Mouse (Mus musculus) limb, embryonic 10.5 days (tissue): ENCODE measurements around the gene Gm9747. TPM values are rescaled to one million over a fixed set of nuclear protein-coding genes. Genes with fewer than 3 reads are reported as not detected.
A peak's percentile ranks its signal among the peaks of the same experiment; 100 is the strongest.

Source experiments
- DNase-seq: peaks from one replicate; pipeline ENCODE4 v3.0.0-alpha.2; 2017; ENCODE audit warnings: low spot score
- H3K27ac ChIP-seq: fragments of 300-500 bp; sonication (generic); 2 replicates; pipeline ENCODE4 v1.5.1; 2016; ENCODE audit warnings: mild to moderate bottlenecking
- H3K27me3 ChIP-seq: fragments of 300-500 bp; sonication (generic); 2 replicates; pipeline ENCODE4 v1.6.1; 2016; ENCODE audit warnings: low read depth, mild to moderate bottlenecking; ENCODE audit not compliant: poor library complexity, severe bottlenecking
- H3K36me3 ChIP-seq: fragments of 300-500 bp; sonication (generic); 2 replicates; pipeline ENCODE4 v1.6.1; 2016; ENCODE audit warnings: mild to moderate bottlenecking, moderate library complexity
- H3K4me1 ChIP-seq: fragments of 300-500 bp; sonication (generic); 2 replicates; pipeline ENCODE4 v1.6.1; 2016
- H3K4me3 ChIP-seq: fragments of 300-500 bp; sonication (generic); 2 replicates; pipeline ENCODE4 v1.5.1; 2016; ENCODE audit warnings: mild to moderate bottlenecking, moderate library complexity
- H3K9me3 ChIP-seq: fragments of 300-500 bp; sonication (generic); replicated peaks from 2 replicates; pipeline ENCODE4 v1.6.1; 2016; ENCODE audit warnings: mild to moderate bottlenecking
- WGBS: fragments of 180-500 bp; shearing (Covaris S2); methylation state at CpG from one replicate; pipeline ENCODE4 v1.1.7; 2016; 5-methylcytosine and 5-hydroxymethylcytosine counted together
- polyA plus RNA-seq: library from polyadenylated mRNA; unstranded; fragments of >200 nt; fragmentation: Nextera tagmentation; extraction: Ambion mirVana; gene quantifications from 2 replicates; pipeline ENCODE4 v1.2.1, GENCODE M21; 2016

The Gm9747 gene
- polyA plus RNA-seq, 1 experiment from 2014 or later, result 24.6 TPM

GRCm38 (mm10) chr1:82261638-82262037, 28.7 kb downstream of the Gm9747 start:
- Histone ChIP-seq H3K27ac (no peak overlapping the region), H3K4me3 (no peak overlapping the region), H3K4me1 (peaks cover 52% of the 10 kb centered on the region), H3K9me3 (no peaks in the 10 kb centered on the region), H3K36me3 (0 out of 2 replicates have a peak, but pooled peaks cover 3% of the 10 kb centered on the region), H3K27me3 (no peaks in the 10 kb centered on the region)
- WGBS, result 57% methylated on average over 5 of the region's 5 CpGs
- no peak for DNase-seq

- Histone ChIP-seq H3K9me3 (no peaks in the 10 kb centered on the region), H3K27me3 (no peaks in the 10 kb centered on the region), H3K36me3 (0 out of 2 replicates have a peak, but pooled peaks cover 3% of the 10 kb centered on the region), H3K27ac (peak overlapping the region; percentile 31; the same call in 1 of the 2 replicates), H3K4me3 (no peak overlapping the region), H3K4me1 (peaks cover 48% of the 10 kb centered on the region)
- WGBS, result 63% methylated on average over 1 of the region's 1 CpGs
- DNase-seq, result peak; percentile 48
Measured at GRCm38 (mm10) chr1:82262331-82262730, 29.4 kb downstream of the Gm9747 start.

- Histone ChIP-seq H3K4me1 (peaks cover 10% of the 10 kb centered on the region), H3K4me3 (no peak overlapping the region), H3K36me3 (peaks cover 9% of the 10 kb centered on the region; the same call in 1 of the 2 replicates), H3K27me3 (no peaks in the 10 kb centered on the region), H3K9me3 (no peaks in the 10 kb centered on the region), H3K27ac (no peak overlapping the region)
- no peak for DNase-seq
- WGBS, result 75% methylated on average over 4 of the region's 4 CpGs
Measured at GRCm38 (mm10) chr1:82267547-82267946, 34.6 kb downstream of the Gm9747 start.

GRCm38 (mm10) chr1:82272231-82272630, 39.3 kb downstream of the Gm9747 start:
- 76% methylated on average over 5 of the region's 5 CpGs for WGBS
- Histone ChIP-seq H3K36me3 (peaks cover 19% of the 10 kb centered on the region), H3K9me3 (no peaks in the 10 kb centered on the region), H3K4me1 (peaks cover 32% of the 10 kb centered on the region), H3K4me3 (no peak overlapping the region), H3K27ac (no peak overlapping the region), H3K27me3 (no peaks in the 10 kb centered on the region)
- no peak for DNase-seq

GRCm38 (mm10) chr1:82273529-82273928, 40.6 kb downstream of the Gm9747 start:
- WGBS, result 57% methylated on average over 6 of the region's 6 CpGs
- DNase-seq, result no peak
- 0 out of 2 replicates have a peak overlapping the region, but pooled peaks have one; percentile 23 for H3K27ac ChIP-seq
- H3K9me3 ChIP-seq, result no peaks in the 10 kb centered on the region
- H3K4me1 ChIP-seq, result peaks cover 30% of the 10 kb centered on the region
- H3K4me3 ChIP-seq, result no peak overlapping the region
- peaks cover 32% of the 10 kb centered on the region for H3K36me3 ChIP-seq
- no peaks in the 10 kb centered on the region for H3K27me3 ChIP-seq

- H3K36me3 ChIP-seq, result peaks cover 40% of the 10 kb centered on the region
- peaks cover 29% of the 10 kb centered on the region for H3K4me1 ChIP-seq
- WGBS, result 30% methylated on average over 1 of the region's 1 CpGs
- no peaks in the 10 kb centered on the region for H3K27me3 ChIP-seq
- no peak overlapping the region for H3K4me3 ChIP-seq
- no peak for DNase-seq
- H3K27ac ChIP-seq, result peak overlapping the region; percentile 23; the same call in 1 of the 2 replicates
- no peaks in the 10 kb centered on the region for H3K9me3 ChIP-seq
Measured at GRCm38 (mm10) chr1:82274361-82274760, 41.4 kb downstream of the Gm9747 start.

GRCm38 (mm10) chr1:82279768-82280167, 46.9 kb downstream of the Gm9747 start:
- no peak overlapping the region for H3K27ac ChIP-seq
- H3K9me3 ChIP-seq, result no peaks in the 10 kb centered on the region
- no peak for DNase-seq
- H3K4me3 ChIP-seq, result no peak overlapping the region
- peaks cover 40% of the 10 kb centered on the region for H3K36me3 ChIP-seq
- H3K27me3 ChIP-seq, result no peaks in the 10 kb centered on the region
- H3K4me1 ChIP-seq, result peaks cover 23% of the 10 kb centered on the region
- WGBS, result 95% methylated on average over 1 of the region's 1 CpGs

- Histone ChIP-seq H3K4me1 (peaks cover 41% of the 10 kb centered on the region), H3K36me3 (peaks cover 34% of the 10 kb centered on the region), H3K27me3 (peaks cover under 1% of the 10 kb centered on the region; the same call in 1 of the 2 replicates), H3K27ac (no peak overlapping the region), H3K9me3 (no peaks in the 10 kb centered on the region), H3K4me3 (no peak overlapping the region)
- 78% methylated on average over 6 of the region's 6 CpGs for WGBS
- DNase-seq, result no peak
Measured at GRCm38 (mm10) chr1:82281823-82282222, 48.9 kb downstream of the Gm9747 start.

GRCm38 (mm10) chr1:82282992-82283611, 50.2 kb downstream of the Gm9747 start:
- Histone ChIP-seq H3K27ac (peak overlapping the region; percentile 94), H3K27me3 (peaks cover 13% of the 10 kb centered on the region), H3K9me3 (peaks cover 2% of the 10 kb centered on the region; the same call in 1 of the 2 replicates), H3K36me3 (peaks cover 34% of the 10 kb centered on the region), H3K4me3 (peak overlapping the region; percentile 76), H3K4me1 (peaks cover 54% of the 10 kb centered on the region)
- DNase-seq, result peak; percentile 92
- 1% methylated on average over 35 of the region's 35 CpGs for WGBS

GRCm38 (mm10) chr1:82283901-82284301, 51.0 kb downstream of the Gm9747 start:
- Histone ChIP-seq H3K4me3 (peak overlapping the region; percentile 76), H3K9me3 (peaks cover 4% of the 10 kb centered on the region; the same call in 1 of the 2 replicates), H3K4me1 (peaks cover 62% of the 10 kb centered on the region), H3K36me3 (peaks cover 34% of the 10 kb centered on the region), H3K27ac (peak overlapping the region; percentile 94), H3K27me3 (peaks cover 21% of the 10 kb centered on the region)
- WGBS, result 23% methylated on average over 1 of the region's 1 CpGs
- DNase-seq, result no peak

GRCm38 (mm10) chr1:82284403-82284802, 51.5 kb downstream of the Gm9747 start:
- Histone ChIP-seq H3K36me3 (peaks cover 34% of the 10 kb centered on the region), H3K9me3 (peaks cover 4% of the 10 kb centered on the region; the same call in 1 of the 2 replicates), H3K4me3 (peak overlapping the region; percentile 76), H3K27me3 (peaks cover 26% of the 10 kb centered on the region), H3K4me1 (peaks cover 67% of the 10 kb centered on the region), H3K27ac (peak overlapping the region; percentile 94)
- WGBS, result 44% methylated on average over 4 of the region's 4 CpGs
- DNase-seq, result no peak
